Mouse (Mus musculus) leukemia stem cell, adult 10-12 weeks (primary cell): Measurements from ENCODE around the gene Apex1. TPM values are rescaled to one million over a fixed set of nuclear protein-coding genes. Genes with fewer than 3 reads are reported as not detected.

Experiments used
- polyA plus RNA-seq: library from polyadenylated mRNA; stranded (reverse); fragments of >175 nt; gene quantifications from 2 replicates; pipeline ENCODE4 v1.2.3, GENCODE M21; 2012; ENCODE audit warnings: low replicate concordance

The Apex1 gene
- polyA plus RNA-seq = 33.0 and 38.4 TPM in 2 replicates

GRCm38 (mm10) chr14:50924281-50925064 lies at the start of gene Apex1, which contains the start of gene Osgep:
Gene Apex1, plus strand, starts transcription at chr14:50924968.
Gene Osgep, minus strand, starts transcription at chr14:50924893.

DNA sequence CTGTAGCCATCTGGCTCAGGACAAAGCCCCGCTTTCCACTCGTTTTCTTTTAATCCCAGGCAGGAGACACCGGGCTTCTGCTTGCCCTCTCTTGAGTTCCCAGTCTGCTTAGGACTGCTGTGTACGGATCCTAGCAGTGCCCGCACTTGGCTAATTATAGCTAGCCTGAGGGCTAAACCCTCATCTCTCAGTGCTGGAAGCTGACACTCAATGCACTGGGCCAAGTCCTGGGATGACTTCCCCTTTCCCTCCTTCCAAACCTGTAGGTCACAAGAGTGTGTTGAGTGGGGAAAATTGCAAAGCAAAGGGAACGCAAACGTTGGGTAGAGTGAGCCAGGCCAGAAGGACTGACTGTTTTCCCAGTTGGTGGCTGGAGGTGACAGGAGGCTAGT lies 27.4 kb upstream of the Apex1 start, which contains the start of gene Klhl33:
TSS of gene Klhl33 (minus strand) at position 134 of the 392 bp plus-strand sequence.

DNA sequence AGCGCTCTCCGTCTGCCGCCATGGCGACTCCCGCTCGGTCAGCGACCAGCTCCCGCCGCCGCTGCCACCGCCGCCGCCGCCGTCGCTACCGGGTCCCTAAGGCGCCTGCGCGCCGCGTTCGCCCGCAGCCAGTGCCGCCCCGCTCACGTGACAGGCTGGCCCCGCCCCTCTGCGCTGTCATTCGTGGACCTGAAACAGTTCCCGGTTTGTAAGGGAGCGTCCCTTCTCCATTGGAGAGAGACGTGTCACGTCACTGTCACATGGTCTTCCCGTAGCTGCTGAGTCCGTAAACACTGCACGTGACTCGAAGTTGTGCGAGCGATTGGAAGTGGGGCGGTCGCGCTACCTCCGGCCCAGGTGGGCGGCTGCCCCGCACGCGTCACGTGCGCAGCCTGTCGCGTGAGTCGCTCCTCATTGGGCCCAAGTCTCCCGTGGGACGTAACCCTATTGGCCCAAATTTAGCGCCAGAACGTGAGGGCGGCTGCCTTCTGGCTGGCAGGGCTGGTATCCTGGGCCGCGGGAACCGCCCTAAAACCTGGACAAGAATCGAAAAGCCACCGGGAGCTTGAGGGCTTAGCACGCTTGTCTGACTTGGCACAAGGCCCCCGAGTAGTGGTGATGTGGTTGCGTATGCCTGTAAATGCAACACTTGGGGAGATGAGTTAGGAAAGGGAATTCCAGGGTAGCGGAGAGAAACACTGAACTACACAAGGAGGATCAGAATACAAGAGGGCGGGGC lies 6.2 kb downstream of the Apex1 start, which contains the start of the genes Pip4p1 and Pnp:
TSS of gene Pip4p1 (minus strand) at position 103 of the 739 bp plus-strand sequence.
TSS of gene Pnp (plus strand) at position 329 of the 739 bp plus-strand sequence.

DNA sequence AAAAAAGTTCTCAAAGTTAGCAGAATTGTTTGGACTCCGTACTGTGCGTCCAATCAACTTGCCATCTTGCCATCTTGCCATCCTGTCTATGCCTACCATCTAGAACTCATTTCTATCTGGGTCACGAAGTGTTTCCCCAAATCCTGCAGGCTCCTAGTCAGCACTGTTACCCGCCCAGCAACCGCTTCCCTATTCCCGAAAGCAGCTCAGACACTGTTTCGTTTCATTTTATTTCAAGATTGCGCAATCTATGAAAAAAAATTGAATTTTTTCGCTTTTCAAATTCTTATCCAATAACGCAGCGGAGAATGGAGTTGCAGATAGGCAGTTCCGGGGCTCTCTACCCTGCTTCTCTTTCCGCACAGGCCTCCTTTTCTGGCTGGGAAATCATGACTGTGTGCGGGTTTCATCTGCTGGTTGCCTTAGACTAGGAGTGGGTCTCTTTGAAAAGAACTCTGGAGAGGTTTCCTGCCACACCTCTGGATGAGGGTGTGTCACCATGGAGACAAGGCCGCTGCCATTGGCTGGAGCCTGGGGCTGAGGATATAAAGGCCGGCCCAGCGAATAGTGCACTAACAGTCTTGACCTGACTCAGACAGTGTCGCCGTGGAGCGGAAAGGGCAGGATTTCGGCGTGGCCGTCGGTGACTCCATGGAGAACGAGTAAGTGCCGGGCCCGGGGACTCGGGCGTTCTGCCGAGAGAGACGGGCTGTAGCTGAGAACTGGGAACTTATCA lies 19.3 kb downstream of the Apex1 start, which contains the start of gene Gm49342:
TSS of gene Gm49342 (plus strand) at position 586 of the 736 bp plus-strand sequence.

GRCm38 (mm10) chr14:50955942-50956508 lies 31.3 kb downstream of the Apex1 start, which contains the start of gene Pnp2:
Gene Pnp2, plus strand, starts transcription at chr14:50955992.

Other genes with a start within 250 kb of the Apex1 start
- not detected in 2 replicates for gene Olfr747, start 231.8 kb upstream of the Apex1 start, polyA plus RNA-seq
- gene Olfr748, start 217.6 kb upstream of the Apex1 start, polyA plus RNA-seq = not detected in 2 replicates
- gene Olfr749, start 179.9 kb upstream of the Apex1 start, polyA plus RNA-seq = not detected in 2 replicates
- 2.2 and 32.8 TPM in 2 replicates for gene Ttc5, start 139.4 kb upstream of the Apex1 start, polyA plus RNA-seq
- gene Ccnb1ip1, start 117.2 kb upstream of the Apex1 start, polyA plus RNA-seq = 0.11 and 3.0 TPM in 2 replicates
- gene Parp2, start 117.1 kb upstream of the Apex1 start, polyA plus RNA-seq = 2.0 and 4.7 TPM in 2 replicates
- gene Tep1, start 54.4 kb upstream of the Apex1 start, polyA plus RNA-seq = 1.9 and 2.6 TPM in 2 replicates
- gene Klhl33, start 27.5 kb upstream of the Apex1 start, polyA plus RNA-seq = not detected in 2 replicates
- gene Osgep, start 75 bp upstream of the Apex1 start, polyA plus RNA-seq = 20.4 and 43.1 TPM in 2 replicates
- 65.3 and 128 TPM in 2 replicates for gene Pip4p1, start 5.9 kb downstream of the Apex1 start, polyA plus RNA-seq
- gene Pnp, start 6.1 kb downstream of the Apex1 start, polyA plus RNA-seq = 1.7 and 2.1 TPM in 2 replicates
- 1.3 TPM in 1 of 2 replicates, not detected in the other for gene Gm49342, start 19.5 kb downstream of the Apex1 start, polyA plus RNA-seq
- not detected in 2 replicates for gene Pnp2, start 31.0 kb downstream of the Apex1 start, polyA plus RNA-seq
- gene Rnase10, start 82.8 kb downstream of the Apex1 start, polyA plus RNA-seq = not detected in 2 replicates
- not detected in 2 replicates for gene Rnase9, start 116.9 kb downstream of the Apex1 start, polyA plus RNA-seq
- gene Rnase11, start 125.2 kb downstream of the Apex1 start, polyA plus RNA-seq = not detected in 2 replicates
- gene Rnase12, start 132.7 kb downstream of the Apex1 start, polyA plus RNA-seq = not detected in 2 replicates
- not detected in 2 replicates for gene Olfr750, start 149.5 kb downstream of the Apex1 start, polyA plus RNA-seq
- gene Rnase4, start 166.1 kb downstream of the Apex1 start, polyA plus RNA-seq = 0.40 TPM in 1 of 2 replicates, not detected in the other
- gene Ang, start 166.2 kb downstream of the Apex1 start, polyA plus RNA-seq = not detected in 2 replicates
- not detected in 2 replicates for gene Eddm3b, start 189.5 kb downstream of the Apex1 start, polyA plus RNA-seq
- 0.55 and 2.7 TPM in 2 replicates for gene Rnase6, start 198.9 kb downstream of the Apex1 start, polyA plus RNA-seq
- gene Rnase1, start 221.8 kb downstream of the Apex1 start, polyA plus RNA-seq = not detected in 2 replicates
- not detected in 2 replicates for gene Rnase2b, start 237.3 kb downstream of the Apex1 start, polyA plus RNA-seq